Mouse (Mus musculus) embryonic fibroblast, embryonic 13.5 days (primary cell): ENCODE results near the gene Tmed3.

ENCODE experiments used
- CTCF ChIP-seq: IDR thresholded peaks from 2 replicates; pipeline ENCODE4 v1.5.1; 2011; ENCODE audit warnings: mild to moderate bottlenecking, control low read depth, low read length, moderate library complexity, borderline replicate concordance; ENCODE audit not compliant: insufficient read depth
- POLR2A ChIP-seq: IDR thresholded peaks from 2 replicates; pipeline ENCODE4 v1.6.1; 2011; ENCODE audit warnings: low read depth, mild to moderate bottlenecking, control low read depth, low read length, moderate library complexity

- no peak for TF ChIP-seq POLR2A
- TF ChIP-seq CTCF = no peak
These were observed 37.4 kb downstream of the Tmed3 start for GRCm38 (mm10) chr9:89667306-89667942.
